Mouse (Mus musculus) right cerebral cortex, postnatal 4 days (tissue): ENCODE data around the gene Zbtb20.
A peak's percentile ranks its signal among the peaks of the same experiment; 100 is the strongest.

Experiments used
- DNase-seq: peaks from one replicate; pipeline ENCODE4 v3.0.0-alpha.2; 2022

Gene Zbtb20

DNA sequence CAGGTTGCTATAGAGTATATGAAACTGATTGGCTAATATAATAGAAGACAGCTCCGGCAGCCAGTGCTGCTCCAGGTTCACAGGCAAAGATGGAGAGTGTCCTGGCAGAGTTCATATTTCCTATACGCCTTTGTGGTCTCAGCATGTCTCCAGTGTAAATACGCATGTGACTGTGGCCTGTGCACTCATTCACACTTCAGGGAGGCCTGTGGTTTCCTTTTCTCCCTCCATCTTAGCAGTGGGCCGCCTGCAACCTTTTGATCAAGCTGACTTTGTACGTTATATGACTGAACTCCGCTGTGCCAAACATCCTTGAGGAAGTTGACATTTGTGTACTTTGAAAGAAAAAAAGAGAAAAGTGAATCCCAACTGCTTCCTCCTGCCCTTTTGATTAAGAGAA lies 501.1 kb downstream of the Zbtb20 start:
- no peak for DNase-seq

DNA sequence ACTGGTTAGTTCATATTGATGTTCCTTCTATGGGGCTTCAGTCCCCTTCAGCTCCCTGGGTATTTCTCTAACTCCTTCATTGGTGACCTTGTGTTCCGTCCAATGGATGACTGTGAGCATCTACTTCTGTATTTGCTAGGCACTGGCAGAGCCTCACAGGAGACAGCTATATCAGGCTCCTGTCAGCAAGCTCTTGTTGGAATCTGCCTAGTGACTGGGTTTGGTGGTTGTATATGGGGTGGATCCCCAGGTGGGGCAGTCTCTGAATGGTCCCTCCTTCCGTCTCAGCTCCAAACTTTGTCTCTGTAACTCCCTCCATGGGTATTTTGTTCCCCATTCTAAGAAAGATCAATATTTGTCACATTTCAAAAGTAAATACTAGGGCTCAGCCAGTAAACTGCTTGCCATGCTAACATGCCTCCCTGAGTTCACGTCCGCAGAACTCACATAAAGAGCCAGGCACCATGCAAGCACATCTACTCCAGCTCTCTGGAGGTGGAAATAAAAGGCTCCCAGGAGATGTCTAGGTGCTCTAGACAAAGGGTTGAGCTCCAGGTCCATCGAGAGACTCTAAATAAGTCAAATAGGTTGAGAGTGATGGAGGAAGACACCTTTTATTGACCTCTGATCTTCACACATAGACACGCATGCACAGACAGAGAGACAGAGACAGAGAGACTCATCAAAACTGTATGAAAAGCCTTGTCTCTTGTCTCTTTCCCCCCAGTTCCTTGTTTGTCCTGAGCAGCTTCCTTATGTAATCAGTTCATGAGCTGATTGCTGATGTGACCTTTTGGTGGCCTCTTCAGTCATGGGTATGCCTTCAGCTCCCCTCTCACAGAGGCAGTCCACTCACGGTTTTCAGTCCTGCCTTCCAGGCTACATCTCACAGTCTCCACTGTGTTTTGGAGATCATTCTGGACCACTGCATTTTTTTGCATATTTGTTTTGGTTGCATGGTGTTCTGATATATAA lies 504.0 kb downstream of the Zbtb20 start:
- no peak for DNase-seq

DNA sequence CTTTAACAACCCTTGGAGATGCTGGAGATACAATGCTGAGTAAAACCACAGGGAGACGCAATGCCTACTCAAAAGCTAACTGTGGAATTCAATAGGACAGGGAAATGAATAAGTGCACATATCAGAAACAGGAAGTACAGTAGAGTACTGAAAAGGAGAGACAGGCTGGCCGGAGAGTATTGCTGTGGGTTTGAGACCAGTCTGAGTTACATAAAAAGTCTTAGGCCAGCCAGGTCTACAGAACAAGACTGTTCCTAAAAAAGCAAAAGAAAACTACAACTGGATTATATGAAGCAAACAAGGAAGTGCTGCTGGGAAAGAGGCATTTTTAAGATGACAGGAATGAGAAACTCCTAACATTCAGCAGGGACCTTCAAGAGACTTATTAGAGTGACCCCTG lies 505.5 kb downstream of the Zbtb20 start:
- DNase-seq = no peak

DNA sequence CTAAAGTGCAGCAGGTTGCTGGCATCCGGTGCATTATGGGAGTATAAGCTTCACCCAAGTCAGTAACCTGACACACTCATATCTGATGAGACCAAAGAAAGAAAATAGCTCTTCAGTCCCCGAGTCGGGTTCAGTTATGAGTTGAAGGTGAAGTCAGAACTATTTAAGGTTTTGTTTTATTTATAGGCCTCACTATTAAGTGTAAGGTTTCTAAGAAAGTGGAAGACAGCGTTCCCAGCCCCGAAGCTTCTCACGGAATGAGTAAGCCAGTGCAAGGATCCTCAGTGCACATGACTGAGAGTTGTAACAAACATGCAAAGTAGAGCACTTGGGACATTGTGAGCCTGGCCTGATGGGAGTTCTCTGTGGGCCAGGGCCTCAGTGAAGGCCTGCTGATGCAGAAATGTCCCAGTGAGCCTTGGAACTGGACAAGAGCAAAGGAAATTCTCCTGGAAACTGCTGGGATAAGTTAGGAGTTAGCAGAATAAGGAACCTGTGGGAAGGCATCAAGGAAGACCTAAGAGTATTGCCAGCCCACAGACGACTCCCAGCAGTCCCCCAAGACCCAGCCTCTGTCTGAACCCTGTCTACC lies 507.6 kb downstream of the Zbtb20 start:
- no peak for DNase-seq

DNA sequence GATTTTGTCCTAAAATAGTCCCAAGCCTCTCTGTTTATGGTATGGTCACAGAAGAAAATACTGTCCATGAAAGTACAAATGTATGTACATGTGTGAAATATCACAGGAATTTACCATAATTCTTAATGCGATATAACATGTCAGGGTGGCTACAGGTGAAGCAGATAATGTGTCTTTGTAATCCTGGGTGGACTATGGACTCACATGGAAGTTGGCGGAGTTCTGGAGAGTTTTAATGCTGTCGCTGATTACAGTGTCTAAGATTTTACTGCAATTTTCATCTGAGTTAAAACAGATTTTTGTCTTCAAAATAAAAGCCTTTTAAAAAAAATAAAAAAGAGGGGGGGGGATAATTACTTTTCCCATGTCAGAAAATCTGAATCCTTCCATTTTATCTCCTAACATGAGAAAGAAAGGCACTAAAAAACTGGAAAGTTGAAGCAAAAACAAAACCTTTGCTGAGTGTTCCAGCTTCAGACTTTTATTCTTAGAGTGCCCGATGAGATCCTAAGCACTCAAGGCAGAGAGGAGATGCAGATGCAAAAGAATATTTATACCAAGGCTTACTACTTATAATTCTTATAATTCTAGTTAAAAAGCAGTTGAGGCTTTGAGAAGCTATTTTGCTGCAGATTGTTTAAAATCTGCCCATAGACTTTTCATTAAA lies 509.4 kb downstream of the Zbtb20 start:
- no peak for DNase-seq

DNA sequence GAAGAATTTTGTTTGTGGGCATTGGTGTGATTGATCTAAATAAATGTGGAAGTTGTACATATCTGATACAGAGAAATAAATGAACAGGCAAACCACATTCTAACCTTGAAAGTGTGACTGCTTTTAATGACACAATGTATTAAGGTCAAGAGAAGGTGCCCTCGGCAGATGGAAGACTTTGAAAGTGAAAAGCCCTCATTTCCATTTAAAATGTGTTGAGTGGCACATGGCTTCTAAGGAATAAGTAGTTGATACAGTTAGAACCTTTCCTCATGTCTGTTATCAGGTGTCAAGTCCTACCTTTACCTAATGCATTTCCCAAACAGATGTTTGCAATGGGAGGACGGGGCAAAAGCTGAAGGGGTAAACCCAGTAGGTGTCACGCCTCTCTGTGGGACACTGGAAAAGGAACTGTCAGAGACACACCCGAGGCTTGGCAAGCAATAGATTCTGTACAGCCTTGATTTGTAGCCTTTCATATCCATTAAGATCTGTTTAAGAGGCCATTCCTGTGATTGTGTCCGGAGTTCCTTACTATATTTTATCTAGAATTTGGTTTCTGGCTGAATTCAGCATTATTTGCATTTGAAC lies 510.0 kb downstream of the Zbtb20 start:
- no peak for DNase-seq

DNA sequence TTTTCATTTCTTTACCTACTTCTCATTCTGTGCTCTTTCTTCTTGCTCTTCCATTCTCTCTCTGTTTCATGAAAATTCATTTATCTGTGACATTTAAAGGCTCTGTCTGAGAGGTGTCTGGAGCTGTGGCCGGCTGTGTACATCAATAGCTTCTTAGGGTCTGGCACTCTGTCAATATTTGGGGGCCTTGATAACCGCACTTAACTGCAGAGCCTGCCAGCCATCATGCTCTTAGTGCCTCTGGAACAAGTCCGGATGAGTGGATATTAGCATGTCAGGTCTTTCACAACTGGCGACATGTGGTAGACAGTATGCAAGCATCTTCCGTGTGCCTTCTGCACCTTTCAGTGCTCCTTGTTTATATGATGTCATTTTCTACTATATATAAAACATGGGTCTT lies 510.7 kb downstream of the Zbtb20 start:
- no peak for DNase-seq

DNA sequence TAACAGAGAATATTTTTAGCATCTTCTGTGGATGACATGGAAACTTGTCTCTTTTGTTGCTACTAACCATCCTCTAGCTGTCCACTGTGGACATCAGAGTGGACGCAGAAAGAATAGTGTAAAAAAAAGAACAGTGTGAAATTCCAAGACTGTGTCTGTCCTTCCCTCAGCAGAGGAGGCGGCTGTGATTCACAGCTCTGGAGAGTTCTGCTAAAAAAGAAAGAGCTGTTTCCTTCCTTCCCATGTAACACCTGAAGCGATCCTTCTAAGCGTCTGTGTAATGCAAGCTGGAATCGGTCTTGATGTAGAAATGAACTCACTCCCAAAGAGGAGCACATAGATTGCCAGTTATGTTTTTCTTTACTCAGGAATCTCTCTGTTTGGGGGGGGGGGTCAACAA lies 512.7 kb downstream of the Zbtb20 start:
- no peak for DNase-seq

DNA sequence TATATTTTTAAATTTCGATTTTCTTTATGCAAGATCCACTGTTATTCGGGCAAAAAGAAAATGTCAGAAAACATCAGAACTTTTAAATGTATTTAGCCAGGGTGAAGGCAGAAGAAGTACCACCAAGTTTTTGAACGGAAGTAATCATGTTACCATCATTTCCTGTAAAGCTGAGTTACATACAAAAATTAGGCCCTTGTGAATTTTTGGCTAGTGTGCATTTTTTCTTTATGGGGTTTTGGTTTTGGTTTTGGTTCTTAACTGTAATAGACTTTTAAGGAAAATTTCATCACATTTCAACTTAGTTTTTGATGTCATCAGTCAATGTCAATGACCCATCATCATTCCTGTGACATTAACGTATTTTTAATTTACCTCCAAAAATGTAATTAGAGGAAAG lies 514.7 kb downstream of the Zbtb20 start:
- DNase-seq = no peak

DNA sequence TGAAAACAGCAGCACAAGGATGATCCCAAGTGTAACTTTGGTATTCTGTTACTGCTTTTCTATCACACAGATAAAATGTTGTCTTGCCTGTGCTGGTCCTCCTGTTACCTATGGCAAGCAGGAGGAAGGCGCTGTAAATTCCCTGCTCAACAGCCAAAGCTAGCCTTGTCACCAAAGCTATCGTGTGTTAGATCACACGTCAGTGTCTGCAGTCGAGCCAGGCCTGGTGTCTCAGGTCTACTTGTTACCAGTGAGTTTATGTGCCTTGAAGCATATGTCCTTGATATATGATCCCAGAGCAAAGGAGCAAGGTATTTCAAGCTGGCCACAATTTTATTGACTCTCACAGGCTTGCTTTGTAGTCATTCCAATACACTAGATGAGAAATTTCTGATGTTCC lies 517.7 kb downstream of the Zbtb20 start:
- no peak for DNase-seq

DNA sequence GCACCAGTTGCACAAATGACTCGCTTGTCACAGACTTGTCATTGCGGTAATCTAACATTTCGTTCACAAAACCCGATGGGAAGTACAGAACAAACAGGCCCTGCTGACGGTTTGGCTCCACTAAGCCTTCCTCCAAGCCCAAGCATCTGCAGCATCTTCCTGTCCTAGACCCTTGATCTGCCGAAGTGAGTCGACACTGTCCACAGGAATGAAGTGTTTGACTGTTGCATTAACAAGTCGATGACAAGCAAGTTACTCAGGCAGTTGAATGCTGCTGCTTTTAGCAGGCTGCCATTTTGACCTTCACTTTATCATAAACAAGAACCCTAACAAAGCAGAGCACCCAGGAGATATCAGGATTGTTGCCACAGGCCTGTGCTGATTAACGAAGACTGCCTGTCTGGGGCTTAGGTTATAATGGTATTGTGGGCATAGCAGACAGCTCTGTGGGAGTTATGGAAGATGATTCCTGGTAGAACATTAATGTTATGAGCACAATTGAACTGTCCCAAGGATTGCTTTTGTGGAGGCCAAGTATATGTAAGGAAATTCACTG lies 518.4 kb downstream of the Zbtb20 start:
- no peak for DNase-seq

DNA sequence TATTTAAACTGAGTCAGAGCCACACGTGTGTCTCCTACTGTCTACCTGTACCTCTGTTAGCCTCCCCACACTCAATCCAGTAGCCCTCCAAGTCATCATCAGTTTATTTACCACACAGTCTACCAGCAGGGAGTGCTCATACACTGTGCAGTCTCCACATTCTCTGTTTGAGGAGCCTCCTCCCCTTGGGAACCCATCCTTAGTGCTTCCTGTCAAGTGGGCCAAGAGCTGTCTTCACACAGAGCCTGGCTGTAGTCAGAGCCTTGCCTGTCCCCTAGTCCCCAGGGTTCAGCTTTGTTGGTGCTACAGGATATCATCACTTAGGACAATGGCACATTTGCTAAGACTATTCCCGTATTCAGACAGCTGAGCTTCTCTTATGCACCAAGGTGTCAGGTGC lies 519.1 kb downstream of the Zbtb20 start:
- DNase-seq = no peak

DNA sequence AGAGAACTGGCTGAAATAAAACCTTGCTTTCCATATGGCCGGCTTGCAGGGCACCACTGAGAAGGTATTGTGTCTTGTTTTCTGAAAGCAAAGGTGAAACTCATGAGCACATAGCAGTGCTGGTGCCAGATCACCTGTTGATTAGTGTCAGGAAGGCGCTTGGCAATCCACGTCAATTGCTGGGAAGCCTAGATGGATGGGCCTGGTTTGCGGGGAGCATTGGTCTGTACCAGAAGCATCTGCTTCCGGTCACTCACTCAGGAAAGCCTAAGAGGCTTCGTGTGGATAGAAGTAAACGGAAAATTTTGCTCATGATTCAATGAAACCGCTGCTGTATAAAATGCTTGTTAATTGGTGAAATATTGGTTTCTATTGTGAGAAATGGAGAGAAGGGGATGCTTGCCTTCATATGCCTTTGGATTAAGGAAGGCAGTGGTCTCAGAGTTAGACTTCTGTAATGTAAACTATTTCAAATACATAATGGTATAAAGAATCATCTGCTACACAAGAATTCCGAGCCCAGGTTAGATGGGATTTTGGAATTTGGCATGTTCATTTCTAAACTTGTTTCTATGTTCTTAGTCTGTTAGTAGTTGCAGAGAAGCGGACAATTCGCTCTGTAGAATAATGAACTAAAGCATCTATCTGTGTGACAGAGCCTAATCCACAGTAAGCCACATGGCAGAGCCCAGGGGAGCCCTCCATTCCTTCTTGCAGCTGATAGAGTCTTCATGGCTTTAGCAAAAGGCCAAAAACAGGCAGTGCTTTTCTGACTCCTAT lies 521.4 kb downstream of the Zbtb20 start:
- no peak for DNase-seq

DNA sequence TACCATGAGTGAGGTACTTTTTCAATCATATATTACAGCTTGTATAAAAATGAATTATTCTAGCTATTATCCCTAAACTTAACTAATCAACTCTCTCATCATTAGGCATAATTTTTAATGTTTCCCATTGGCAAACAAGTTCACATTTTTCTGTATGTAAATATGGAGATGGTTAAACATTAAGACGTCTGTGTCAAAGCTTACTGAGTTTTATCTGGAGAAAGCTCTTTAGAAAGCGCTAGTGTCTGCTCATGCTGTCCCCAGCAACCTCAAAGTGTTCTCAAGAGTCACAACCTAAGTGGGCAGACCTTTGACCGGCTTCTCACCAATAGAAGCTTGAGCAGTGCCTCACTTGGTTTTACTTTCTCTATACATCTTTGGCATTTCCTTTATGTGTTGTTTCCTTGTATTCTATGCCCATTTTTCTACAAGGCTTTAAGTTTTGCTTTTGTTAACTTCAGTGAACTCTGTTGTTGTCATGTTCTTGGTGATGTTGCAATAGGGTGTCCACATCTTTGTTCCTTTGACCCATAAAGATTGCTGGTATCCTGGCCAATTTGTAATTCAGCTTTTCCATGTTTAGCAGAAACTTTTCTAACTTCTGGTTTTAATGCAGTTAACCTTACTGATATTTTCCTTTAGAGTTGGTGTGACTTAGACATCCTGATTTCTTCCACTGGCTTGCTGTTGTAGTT lies 522.1 kb downstream of the Zbtb20 start:
- DNase-seq = no peak

DNA sequence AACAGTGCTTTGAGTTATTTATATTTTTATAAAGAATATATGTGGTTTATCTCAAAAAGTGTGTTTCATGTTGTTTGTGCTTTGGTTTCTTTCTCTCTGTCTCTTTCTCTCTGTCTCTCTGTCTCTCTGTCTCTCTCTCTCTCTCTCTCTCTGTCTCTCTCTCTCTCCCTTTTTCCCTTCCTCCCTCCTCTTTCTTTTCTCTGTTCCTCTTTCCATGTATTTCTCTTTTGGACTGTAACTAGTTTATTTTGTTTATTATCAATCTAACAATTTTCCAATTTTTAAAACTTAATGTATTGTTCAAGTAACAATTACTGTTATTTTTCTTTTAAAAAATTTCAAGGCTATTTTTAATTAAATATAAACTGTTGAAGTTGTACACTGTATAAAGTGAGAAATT lies 523.7 kb downstream of the Zbtb20 start:
- no peak for DNase-seq

DNA sequence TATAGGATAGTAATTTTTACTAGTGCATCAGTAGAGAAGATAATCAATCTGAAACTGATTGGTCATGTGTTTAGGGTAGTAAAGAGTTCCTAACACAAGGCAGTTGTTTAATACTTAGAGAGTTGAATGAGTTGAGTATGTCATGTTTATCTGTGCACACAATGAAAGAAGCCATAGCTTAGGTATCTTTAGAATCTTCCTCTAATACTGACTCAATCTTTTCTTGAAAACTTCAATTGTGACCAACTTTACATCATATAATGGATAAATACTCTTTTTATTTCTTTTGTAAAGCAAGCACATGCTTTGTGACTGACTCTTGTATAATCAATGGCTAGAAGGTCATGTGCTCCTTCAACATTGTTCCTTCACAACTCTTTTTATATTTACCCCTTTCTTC lies 524.4 kb downstream of the Zbtb20 start:
- DNase-seq = no peak

DNA sequence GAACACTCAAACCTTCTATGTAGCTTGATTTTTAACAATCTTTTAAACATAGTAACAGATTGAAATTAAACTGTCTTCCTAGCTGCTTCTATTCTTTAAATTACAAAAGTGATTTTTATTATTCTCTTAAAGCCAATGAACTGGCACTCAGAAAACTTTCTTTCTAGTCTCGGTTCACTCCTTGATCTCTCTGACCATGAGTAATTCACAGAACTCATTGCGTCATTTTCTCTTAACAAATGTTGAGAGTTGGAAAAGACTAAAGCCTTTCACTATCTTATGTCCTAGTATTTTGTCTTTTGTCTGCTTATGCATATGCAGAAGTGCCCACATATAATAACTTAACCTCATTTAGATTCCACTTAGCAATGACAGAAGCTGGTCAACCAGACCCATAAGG lies 525.3 kb downstream of the Zbtb20 start:
- DNase-seq = no peak

DNA sequence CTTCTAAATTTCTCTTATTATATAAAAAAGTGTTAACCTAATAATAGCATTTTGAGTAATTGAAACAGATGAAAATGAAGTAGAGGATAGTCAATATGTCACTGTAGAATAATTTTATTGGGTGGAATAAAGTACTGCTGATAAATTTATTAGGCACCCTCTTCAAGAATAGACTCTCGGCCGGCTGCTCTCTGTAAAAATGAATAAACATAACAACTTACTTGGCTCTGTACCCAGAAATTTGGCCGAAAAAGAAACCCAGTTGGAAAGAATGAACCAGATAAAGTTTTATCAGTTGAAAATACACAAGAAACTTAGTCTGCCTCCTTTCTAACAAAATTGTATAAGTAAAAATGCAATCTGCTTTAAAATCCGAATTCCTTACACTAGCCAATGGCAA lies 527.2 kb downstream of the Zbtb20 start:
- no peak for DNase-seq

DNA sequence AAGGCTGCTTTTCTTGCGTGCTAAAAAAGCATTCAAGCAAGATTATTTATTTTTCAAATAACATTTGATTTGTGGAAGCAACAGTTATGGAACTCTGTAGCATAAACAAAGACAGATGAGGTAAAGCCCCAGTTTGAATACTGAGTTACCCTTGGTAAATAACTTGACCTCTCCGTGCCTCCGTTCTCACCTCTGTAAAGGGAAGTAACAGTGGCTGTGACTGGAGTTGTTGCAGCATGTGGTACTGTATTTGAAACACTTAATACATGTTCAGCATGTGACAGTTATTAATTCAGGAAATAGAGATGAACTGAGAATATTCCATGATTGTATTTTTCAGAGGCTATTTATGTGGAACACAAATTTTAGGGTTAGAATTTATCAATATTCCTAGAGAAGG lies 529.4 kb downstream of the Zbtb20 start:
- DNase-seq = no peak

DNA sequence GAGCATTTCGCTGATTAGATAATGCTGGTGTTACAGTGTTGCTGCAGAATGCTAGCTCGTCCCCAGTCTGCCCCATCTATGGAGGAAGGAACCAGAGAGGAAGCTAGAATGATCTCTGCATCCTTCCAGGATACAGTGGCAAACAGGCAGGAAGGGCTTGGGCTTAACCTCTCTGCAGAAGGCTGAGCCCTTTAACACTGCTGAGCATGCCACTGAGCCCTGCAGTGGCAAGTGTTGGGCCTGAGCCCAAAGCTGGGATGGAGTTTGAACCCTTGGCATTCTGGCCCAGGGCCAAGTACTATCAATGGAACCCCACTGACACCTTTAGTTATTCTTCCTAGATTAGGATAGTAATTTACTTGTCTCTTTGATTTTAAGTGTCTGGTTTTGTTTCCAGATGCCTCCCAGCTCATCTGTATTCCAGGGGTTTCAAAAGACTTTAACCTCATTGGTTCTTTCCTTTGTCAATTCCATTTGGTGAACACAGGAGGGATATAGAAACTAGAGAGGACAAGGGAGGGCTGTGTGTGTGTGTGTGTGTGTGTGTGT lies 532.0 kb downstream of the Zbtb20 start:
- DNase-seq = peak; percentile 27

DNA sequence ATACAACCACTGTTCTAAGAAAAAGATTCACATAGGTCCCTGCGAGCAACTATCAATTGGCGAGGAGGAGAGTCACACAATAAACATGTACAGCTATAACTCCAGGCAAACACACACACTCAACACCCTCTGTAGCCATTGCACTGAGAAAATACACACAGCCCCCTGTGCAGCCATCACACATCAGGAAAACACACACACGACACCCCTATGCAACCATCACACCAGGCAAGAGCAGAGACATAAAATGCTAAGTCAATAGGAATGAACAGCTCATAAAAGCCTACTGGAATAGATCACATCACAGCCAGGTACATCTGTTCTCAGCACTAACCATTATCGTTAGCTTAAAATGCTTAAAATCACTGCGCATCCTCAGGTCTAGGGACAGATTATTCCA lies 532.9 kb downstream of the Zbtb20 start:
- DNase-seq = no peak
